Mouse (Mus musculus) ovary, postnatal 14 days (tissue): ENCODE results near the gene Ascc3.

Experiments
- DNase-seq: peaks from one replicate; pipeline ENCODE4 v3.0.0; 2022; ENCODE audit warnings: low spot score

Ascc3 gene

GRCm38 (mm10) chr10:50895091-50895790 is 302.8 kb downstream of the Ascc3 start:
- DNase-seq, result no peak

- DNase-seq, result no peak
Measured at GRCm38 (mm10) chr10:50895881-50896766, 303.7 kb downstream of the Ascc3 start.

GRCm38 (mm10) chr10:50896767-50897390 is 304.4 kb downstream of the Ascc3 start:
- no peak for DNase-seq

- DNase-seq, result no peak
Measured at GRCm38 (mm10) chr10:50897530-50898471, 305.3 kb downstream of the Ascc3 start.

- DNase-seq, result no peak
Measured at GRCm38 (mm10) chr10:50898621-50899020, 306.2 kb downstream of the Ascc3 start.

DNA sequence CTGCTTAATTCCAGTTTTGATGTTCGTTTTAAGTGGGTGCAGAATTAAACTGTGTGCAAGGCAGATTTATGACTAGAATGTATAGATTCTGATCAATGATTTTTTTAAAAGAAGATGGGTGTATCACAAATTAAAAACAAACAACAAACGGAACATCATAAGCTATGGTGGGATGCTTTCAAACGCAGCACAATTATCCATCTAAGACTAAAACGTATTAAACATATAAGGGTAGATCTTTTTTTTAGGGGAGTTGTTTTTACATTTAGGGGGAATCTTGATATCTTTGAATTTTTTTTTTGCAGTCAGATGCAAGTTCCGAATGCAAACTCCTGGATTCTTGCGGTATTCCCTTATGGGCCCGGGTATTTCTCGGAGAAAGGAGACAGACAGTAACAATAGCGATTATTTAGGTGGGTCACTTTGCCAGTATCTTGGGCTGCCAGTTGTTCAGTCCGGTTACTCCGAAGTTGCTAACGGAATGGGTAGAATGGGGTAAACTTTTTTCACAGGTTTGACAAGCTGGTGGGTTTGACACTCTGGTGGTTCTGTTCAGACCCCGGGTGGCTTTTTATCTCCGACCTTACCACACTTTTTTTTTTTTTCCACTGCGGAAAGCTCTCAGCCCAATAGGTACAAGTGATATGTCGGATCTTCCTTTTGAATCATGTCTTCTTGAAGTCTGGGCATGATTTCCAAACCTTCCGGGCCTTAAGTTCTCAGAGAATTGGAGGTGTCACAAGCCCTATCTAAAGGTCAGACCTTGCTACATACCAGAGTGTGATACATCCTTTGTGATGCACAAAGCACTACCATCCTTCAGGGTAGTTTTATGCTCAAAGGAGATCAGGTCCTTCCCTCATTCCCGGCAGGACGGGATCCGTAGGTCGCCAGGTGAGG is 307.6 kb downstream of the Ascc3 start:
- DNase-seq, result no peak
